ENCODE assay signal across 9 mouse cellular contexts in the genomic region with DNA sequence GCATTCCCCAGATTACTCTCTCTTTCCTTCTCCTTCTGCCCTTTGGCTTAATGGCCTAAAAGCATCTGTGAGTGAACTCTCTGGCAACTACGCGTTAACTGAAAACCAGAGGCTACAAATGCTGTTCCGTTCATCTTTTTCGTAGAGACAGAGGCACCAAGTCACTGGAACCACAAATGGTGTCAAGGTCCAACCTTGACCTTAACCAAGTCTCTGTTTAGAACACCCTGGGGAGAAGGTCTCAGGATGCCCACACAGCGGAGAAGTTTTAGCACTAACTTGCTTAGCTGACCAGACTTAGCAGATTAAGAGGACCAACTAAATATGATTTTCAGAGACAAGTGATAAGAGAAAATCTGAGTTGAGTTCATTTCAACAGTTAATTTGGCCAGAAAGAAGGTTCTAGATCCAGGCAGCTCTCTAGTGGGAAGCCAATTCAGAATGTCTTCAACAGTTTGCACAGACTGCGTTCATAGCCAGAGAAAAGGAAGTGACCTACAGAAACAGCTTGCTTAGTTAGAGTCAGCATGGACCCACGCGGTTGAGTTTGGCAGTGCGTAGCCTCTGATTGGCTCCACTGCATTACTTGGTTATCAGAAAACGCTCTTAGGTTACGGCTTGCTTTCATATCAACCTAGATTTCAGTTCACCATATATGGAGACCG.
A peak's percentile ranks its signal among the peaks of the same experiment; 100 is the strongest.
DNase-seq lines count a peak whose midpoint lies in the region; ATAC-seq and TF ChIP-seq lines count a peak whose summit lies in the region.
"Had no signal": no experiment of that assay in that cellular context is flagged by ENCODE, and none has a peak within 500 bp of the region (broad histone marks: within the 10 kb centered on the region; RNA-seq: fewer than 3 reads in every experiment).

No protein-coding gene starts in this region.

- DNase-seq in lung, embryonic 14.5 days, result peak; percentile 23
- no peak for DNase-seq in lung, postnatal 36 days
- no peak for DNase-seq in forebrain, embryonic 14.5 days (ENCODE audit: low spot score)
- DNase-seq in limb, embryonic 14.5 days (ENCODE audit: low spot score), result no peak
- peak; percentile 36 for DNase-seq in splenic B cell, adult 2 months (ENCODE audit: low read depth, low spot score)
- DNase-seq in thymus, postnatal 10 days (ENCODE audit: low spot score in 2 of 2), result no peak
- no peak for DNase-seq in left cerebral cortex, adult 9 months (ENCODE audit: low spot score in 2 of 2)
- DNase-seq in adipocyte (ENCODE audit: low spot score), result no peak

- no peak for ATAC-seq in lung, embryonic 14.5 days (ENCODE audit: insufficient read depth)
- no peak for ATAC-seq in forebrain, embryonic 14.5 days
- no peak for ATAC-seq in limb, embryonic 14.5 days (ENCODE audit: low FRiP score, low read depth)

- no peak overlapping the region for H3K4me3 ChIP-seq in lung, embryonic 14.5 days (ENCODE audit: low read depth, low read length)
- no peak overlapping the region for H3K4me3 ChIP-seq in forebrain, embryonic 14.5 days (ENCODE audit: low read depth, low read length)
- no peak overlapping the region for H3K4me3 ChIP-seq in limb, embryonic 14.5 days (replicated peaks; ENCODE audit: low read length)
- H3K4me3 ChIP-seq: erythroblast, embryonic 14.5 days had no signal

- H3K27ac ChIP-seq in lung, embryonic 14.5 days (ENCODE audit: low read depth), result peak overlapping the region; percentile 93
- peak overlapping the region; percentile 68 for H3K27ac ChIP-seq in forebrain, embryonic 14.5 days (ENCODE audit: low read depth, low read length)
- peak overlapping the region; percentile 21; the same call in 1 of the 2 replicates for H3K27ac ChIP-seq in limb, embryonic 14.5 days (replicated peaks; ENCODE audit: low read depth, low read length)

- H3K27me3 ChIP-seq in lung, embryonic 14.5 days (ENCODE audit: insufficient read depth, low read length), result no peaks in the 10 kb centered on the region
- no peaks in the 10 kb centered on the region for H3K27me3 ChIP-seq in forebrain, embryonic 14.5 days (replicated peaks; ENCODE audit: control insufficient read depth, insufficient read depth, low read length)
- H3K27me3 ChIP-seq in limb, embryonic 14.5 days (ENCODE audit: control insufficient read depth, insufficient read depth, low read length), result no peaks in the 10 kb centered on the region
- no peaks in the 10 kb centered on the region for H3K27me3 ChIP-seq in splenic B cell, adult 2 months (ENCODE audit: control insufficient read depth, insufficient read depth, low read length, poor library complexity, severe bottlenecking)

- no peak for TF ChIP-seq CTCF in lung, embryonic 14.5 days (IDR thresholded peaks at IDR 0.05; ENCODE audit: low read depth)

- no peak for TF ChIP-seq POLR2A in limb, embryonic 14.5 days (IDR thresholded peaks at IDR 0.05; ENCODE audit: borderline replicate concordance, extremely low read depth, insufficient read depth, insufficient read length)

- H3K4me1 ChIP-seq in lung, embryonic 14.5 days (ENCODE audit: insufficient read depth), result peaks cover 30% of the 10 kb centered on the region
- peaks cover 11% of the 10 kb centered on the region; the same call in 1 of the 2 replicates for H3K4me1 ChIP-seq in forebrain, embryonic 14.5 days (ENCODE audit: control insufficient read depth, insufficient read depth, low read length)
- H3K4me1 ChIP-seq in limb, embryonic 14.5 days (ENCODE audit: control insufficient read depth, insufficient read depth, low read length), result peaks cover 17% of the 10 kb centered on the region

- H3K4me2 ChIP-seq in lung, embryonic 14.5 days, result peak overlapping the region; percentile 52
- peak overlapping the region; percentile 38; the same call in 1 of the 2 replicates for H3K4me2 ChIP-seq in forebrain, embryonic 14.5 days (ENCODE audit: low read length)
- H3K4me2 ChIP-seq in limb, embryonic 14.5 days (replicated peaks; ENCODE audit: low read depth, low read length, severe bottlenecking), result peak overlapping the region; percentile 36; the same call in 1 of the 2 replicates

- peak overlapping the region; percentile 35; the same call in 1 of the 2 replicates for H3K9ac ChIP-seq in lung, embryonic 14.5 days
- H3K9ac ChIP-seq in forebrain, embryonic 14.5 days (ENCODE audit: low read length), result peak overlapping the region; percentile 43
- H3K9ac ChIP-seq in limb, embryonic 14.5 days (ENCODE audit: low read depth, low read length, severe bottlenecking), result 0 out of 2 replicates have a peak overlapping the region, but pooled peaks have one; percentile 18

- no peaks in the 10 kb centered on the region for H3K36me3 ChIP-seq in lung, embryonic 14.5 days (ENCODE audit: insufficient read depth)
- no peaks in the 10 kb centered on the region for H3K36me3 ChIP-seq in forebrain, embryonic 14.5 days (ENCODE audit: control insufficient read depth, insufficient read depth, low read length)
- H3K36me3 ChIP-seq in limb, embryonic 14.5 days (ENCODE audit: control insufficient read depth, insufficient read depth, low read length), result no peaks in the 10 kb centered on the region
- H3K36me3 ChIP-seq in splenic B cell, adult 2 months (ENCODE audit: control insufficient read depth, insufficient read depth, low read length, poor library complexity, severe bottlenecking), result no peaks in the 10 kb centered on the region

- H3K9me3 ChIP-seq in lung, embryonic 14.5 days (ENCODE audit: low read depth, low read length), result no peaks in the 10 kb centered on the region
- H3K9me3 ChIP-seq in forebrain, embryonic 14.5 days (replicated peaks; ENCODE audit: control insufficient read depth, low read length), result no peaks in the 10 kb centered on the region
- H3K9me3 ChIP-seq in limb, embryonic 14.5 days (ENCODE audit: control insufficient read depth, low read length), result no peaks in the 10 kb centered on the region

- 67% methylated on average over 12 of the region's 12 CpGs for WGBS in lung, embryonic 14.5 days
- WGBS in forebrain, embryonic 14.5 days, result 78% methylated on average over 12 of the region's 12 CpGs
- WGBS in limb, embryonic 14.5 days, result 70% methylated on average over 12 of the region's 12 CpGs

Comparison
In these comparisons a context has a peak if more than half of its experiments do, and no peak if none do; other contexts are left out.
1. DNase-seq: peak in lung, embryonic 14.5 days (single experiment) and splenic B cell, adult 2 months (single experiment); none in lung, postnatal 36 days (single experiment), forebrain, embryonic 14.5 days (single experiment), limb, embryonic 14.5 days (single experiment), thymus, postnatal 10 days (0 of 2), left cerebral cortex, adult 9 months (0 of 2) and adipocyte (single experiment).
2. H3K27ac ChIP-seq: peak in every context shown above with its lines; median percentile 93 in lung, embryonic 14.5 days; 68 in forebrain, embryonic 14.5 days; 21 in limb, embryonic 14.5 days.
3. Peak in every context shown above with its lines, with median percentiles within 50 percentile points of each other: H3K4me2 ChIP-seq and H3K9ac ChIP-seq.